Mouse (Mus musculus) R1 (cell line): ENCODE data around the gene Setd2.

Experiments
- DNase-seq: peaks from one replicate; pipeline ENCODE4 v3.0.0-alpha.2; 2018; ENCODE audit warnings: low read depth, low spot score

The Setd2 gene

GRCm38 (mm10) chr9:110623416-110624195 is 91.2 kb downstream of the Setd2 start:
- no peak for DNase-seq

- DNase-seq = peak; percentile 97
These were observed 92.2 kb downstream of the Setd2 start, which contains the start of gene Nradd for GRCm38 (mm10) chr9:110624361-110625166. Gene Nradd (minus strand): TSS chr9:110624452.

- DNase-seq = no peak
These were observed 93.0 kb downstream of the Setd2 start for GRCm38 (mm10) chr9:110625350-110625908.

GRCm38 (mm10) chr9:110630171-110630570 is 97.8 kb downstream of the Setd2 start:
- DNase-seq = no peak

GRCm38 (mm10) chr9:110631191-110631590 is 98.8 kb downstream of the Setd2 start:
- DNase-seq = peak; percentile 76

GRCm38 (mm10) chr9:110631651-110632275 is 99.4 kb downstream of the Setd2 start:
- peak; percentile 56 for DNase-seq

GRCm38 (mm10) chr9:110632671-110633070 is 100.3 kb downstream of the Setd2 start:
- no peak for DNase-seq

- DNase-seq = no peak
These were observed 101.5 kb downstream of the Setd2 start for GRCm38 (mm10) chr9:110633882-110634281.

- DNase-seq = peak; percentile 78
These were observed 102.8 kb downstream of the Setd2 start for GRCm38 (mm10) chr9:110635225-110635624.

- no peak for DNase-seq
These were observed 106.2 kb downstream of the Setd2 start for GRCm38 (mm10) chr9:110638611-110639021.

GRCm38 (mm10) chr9:110641006-110641405 is 108.6 kb downstream of the Setd2 start:
- DNase-seq = no peak

GRCm38 (mm10) chr9:110642812-110643524 is 110.6 kb downstream of the Setd2 start:
- no peak for DNase-seq

GRCm38 (mm10) chr9:110643787-110644186 is 111.4 kb downstream of the Setd2 start:
- no peak for DNase-seq

- no peak for DNase-seq
These were observed 111.9 kb downstream of the Setd2 start for GRCm38 (mm10) chr9:110644295-110644694.

GRCm38 (mm10) chr9:110645219-110645618 is 112.8 kb downstream of the Setd2 start:
- DNase-seq = no peak

GRCm38 (mm10) chr9:110649775-110650174 is 117.4 kb downstream of the Setd2 start:
- DNase-seq = peak; percentile 47

- DNase-seq = peak; percentile 64
These were observed 119.7 kb downstream of the Setd2 start for GRCm38 (mm10) chr9:110651931-110652722.

GRCm38 (mm10) chr9:110652963-110653654 is 120.7 kb downstream of the Setd2 start:
- no peak for DNase-seq

GRCm38 (mm10) chr9:110653655-110654461 is 121.5 kb downstream of the Setd2 start, which contains the start of gene Nbeal2:
Gene Nbeal2 (minus strand): TSS chr9:110654161.
- DNase-seq = peak; percentile 96
